Mouse (Mus musculus) stomach, embryonic 14.5 days (tissue): Measurements from ENCODE around the gene Hpcal1. TPM values are rescaled to one million over a fixed set of nuclear protein-coding genes. Genes with fewer than 3 reads are reported as not detected.
A peak's percentile ranks its signal among the peaks of the same experiment; 100 is the strongest.

Experiments
- ATAC-seq: fragments of 200-750 bp; cut with Nextera tagmentation; 2 replicates; pipeline ENCODE4 v1.8.0; 2017; ENCODE audit warnings: low read depth, moderate TSS enrichment; ENCODE audit not compliant: insufficient number of reproducible peaks, insufficient read depth, low FRiP score
- H3K27ac ChIP-seq: fragments of 300-500 bp; sonication (generic); 2 replicates; pipeline ENCODE4 v1.5.1; 2014; ENCODE audit warnings: mild to moderate bottlenecking, low read length, moderate library complexity, mixed read lengths
- H3K27me3 ChIP-seq: fragments of 300-500 bp; sonication (generic); 2 replicates; pipeline ENCODE4 v1.6.1; 2014; ENCODE audit warnings: low read length, control low read depth, mixed read lengths; ENCODE audit not compliant: control insufficient read depth, insufficient read depth
- H3K36me3 ChIP-seq: fragments of 300-500 bp; sonication (generic); 2 replicates; pipeline ENCODE4 v1.6.1; 2014; ENCODE audit warnings: mild to moderate bottlenecking, control low read depth, low read length, moderate library complexity, mixed read lengths; ENCODE audit not compliant: control insufficient read depth, insufficient read depth
- H3K4me1 ChIP-seq: fragments of 300-500 bp; sonication (generic); 2 replicates; pipeline ENCODE4 v1.6.1; 2014; ENCODE audit warnings: low read length, control low read depth, mixed read lengths; ENCODE audit not compliant: control insufficient read depth, insufficient read depth
- H3K4me2 ChIP-seq: fragments of 300-500 bp; sonication (generic); replicated peaks from 2 replicates; pipeline ENCODE4 v1.6.1; 2014; ENCODE audit warnings: low read depth, low read length, control low read depth
- H3K4me3 ChIP-seq: fragments of 300-500 bp; sonication (generic); 2 replicates; pipeline ENCODE4 v1.5.1; 2014; ENCODE audit warnings: low read depth, low read length, control low read depth
- H3K9ac ChIP-seq: fragments of 300-500 bp; sonication (generic); replicated peaks from 2 replicates; pipeline ENCODE4 v1.6.1; 2014; ENCODE audit warnings: low read depth, mild to moderate bottlenecking, control low read depth, low read length, moderate library complexity, mixed read lengths
- H3K9me3 ChIP-seq: fragments of 300-500 bp; sonication (generic); 2 replicates; pipeline ENCODE4 v1.6.1; 2016; ENCODE audit warnings: low read depth, low read length, control low read depth; ENCODE audit not compliant: control insufficient read depth
- WGBS: fragments of 180-500 bp; shearing (Covaris S2); extraction: QIAGEN DNeasy Blood & Tissue Kit; methylation state at CpG from one replicate; pipeline ENCODE4 v1.1.7; 2014; 5-methylcytosine and 5-hydroxymethylcytosine counted together
- polyA plus RNA-seq: library from polyadenylated mRNA; unstranded; fragments of >200 nt; fragmentation: Nextera tagmentation; extraction: Ambion mirVana; gene quantifications from 2 replicates; pipeline ENCODE4 v1.2.1, GENCODE M21; 2014

Gene Hpcal1
- polyA plus RNA-seq, result 55.3 and 57.5 TPM in 2 replicates

DNA sequence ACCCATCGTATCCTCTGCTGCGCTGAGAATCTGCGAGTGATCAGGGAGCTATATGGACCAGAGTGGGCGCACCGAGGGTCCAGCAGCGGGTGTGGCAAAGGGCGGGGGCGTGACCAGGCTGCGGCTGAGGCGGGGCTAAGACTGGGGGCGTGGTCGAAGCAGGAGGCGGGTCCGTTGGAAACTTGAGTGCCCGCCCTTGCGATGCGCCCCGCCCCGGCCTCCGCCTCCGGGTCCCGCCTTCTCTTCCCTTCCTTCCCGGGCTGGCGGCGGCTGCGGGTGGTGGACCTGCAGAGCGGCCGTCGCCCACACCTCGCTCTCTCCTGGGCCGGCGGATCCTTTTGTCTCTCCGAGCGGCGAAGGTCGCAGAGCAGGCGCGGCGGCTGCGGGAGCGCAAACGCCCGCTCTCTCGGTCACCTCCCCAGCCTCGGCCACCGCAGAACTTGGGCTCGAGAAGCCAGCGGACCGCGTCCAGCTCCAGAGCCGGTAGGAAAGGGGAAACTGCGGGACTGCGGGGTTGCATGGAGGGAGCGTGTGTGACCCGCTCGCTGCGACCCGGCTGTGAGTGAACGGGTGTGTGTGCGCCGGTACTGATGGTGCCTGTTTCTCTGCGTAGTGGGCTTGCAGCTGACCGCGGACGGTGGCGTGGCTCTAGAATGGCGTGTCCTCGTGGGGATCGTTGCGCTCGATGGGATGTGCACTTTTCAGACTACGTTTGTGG lies at the start of gene Hpcal1:
Hpcal1 (plus strand) TSS at position 293 of the 718 bp plus-strand sequence.
- Histone ChIP-seq H3K9me3 (no peaks in the 10 kb centered on the region), H3K27ac (peak within 1 kb of the TSS; percentile 44; the same call in 1 of the 2 replicates), H3K27me3 (no peaks in the 10 kb centered on the region), H3K4me1 (no peaks in the 10 kb centered on the region), H3K9ac (peak within 1 kb of the TSS; percentile 55), H3K4me3 (peak within 1 kb of the TSS; percentile 77), H3K4me2 (peak within 1 kb of the TSS; percentile 90), H3K36me3 (no peaks in the 10 kb centered on the region)
- under 1% methylated on average over 70 of the region's 72 CpGs for WGBS
- ATAC-seq, result peak; percentile 92

GRCm38 (mm10) chr12:17641269-17641668 lies 49.4 kb upstream of the Hpcal1 start:
- H3K4me1 ChIP-seq, result no peaks in the 10 kb centered on the region
- no peak overlapping the region for H3K27ac ChIP-seq
- H3K9me3 ChIP-seq, result no peaks in the 10 kb centered on the region
- no peak for ATAC-seq
- H3K36me3 ChIP-seq, result no peaks in the 10 kb centered on the region
- no peak overlapping the region for H3K4me2 ChIP-seq
- H3K9ac ChIP-seq, result no peak overlapping the region
- no peak overlapping the region for H3K4me3 ChIP-seq
- H3K27me3 ChIP-seq, result no peaks in the 10 kb centered on the region
- WGBS, result 74% methylated on average over 4 of the region's 4 CpGs

DNA sequence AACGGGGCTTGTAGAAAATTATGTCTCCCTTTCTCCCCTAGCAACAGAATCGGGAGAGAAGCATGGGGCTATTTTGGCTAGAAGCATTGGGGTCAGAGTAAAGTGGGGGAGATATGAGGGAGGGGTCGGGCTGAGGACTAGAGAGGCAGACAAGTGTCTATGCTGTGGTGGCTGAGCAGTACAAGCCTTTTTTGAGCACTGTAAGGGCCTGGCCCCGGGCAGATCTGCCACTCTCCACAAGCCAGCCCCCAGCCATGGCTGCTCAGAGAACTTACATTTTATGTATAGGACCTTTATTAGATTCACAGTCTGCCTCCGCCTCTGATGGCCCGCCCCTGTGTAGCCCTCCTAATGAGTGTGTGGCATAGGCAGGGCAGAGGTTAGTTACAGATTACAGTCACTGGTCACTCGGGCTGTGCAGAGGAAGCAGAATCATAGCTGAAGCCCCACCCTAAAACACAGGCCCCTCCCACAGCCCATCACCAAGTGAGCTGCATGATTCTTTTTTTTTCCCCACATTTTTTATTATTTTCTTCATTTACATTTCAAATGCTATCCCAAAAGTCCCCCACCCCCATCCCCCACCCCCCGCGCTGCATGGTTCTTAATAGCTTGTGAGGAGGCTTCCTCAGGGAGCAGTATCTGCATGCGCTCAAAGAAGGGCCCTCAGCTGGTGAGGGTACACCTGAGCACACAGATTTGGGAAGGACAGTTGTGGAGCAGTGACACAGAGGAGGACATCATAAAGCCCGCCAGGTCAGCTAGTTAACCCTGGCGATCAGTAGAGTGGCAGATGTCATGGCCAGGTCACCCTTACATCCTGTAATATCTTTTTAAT lies 46.1 kb upstream of the Hpcal1 start:
- Histone ChIP-seq H3K4me2 (no peak overlapping the region), H3K4me3 (no peak overlapping the region), H3K27ac (no peak overlapping the region), H3K36me3 (no peaks in the 10 kb centered on the region), H3K9ac (no peak overlapping the region), H3K27me3 (no peaks in the 10 kb centered on the region), H3K4me1 (no peaks in the 10 kb centered on the region), H3K9me3 (no peaks in the 10 kb centered on the region)
- ATAC-seq, result no peak
- 77% methylated on average over 12 of the region's 12 CpGs for WGBS

- ATAC-seq, result no peak
- H3K4me3 ChIP-seq, result no peak overlapping the region
- H3K4me1 ChIP-seq, result no peaks in the 10 kb centered on the region
- H3K27ac ChIP-seq, result no peak overlapping the region
- H3K9me3 ChIP-seq, result no peaks in the 10 kb centered on the region
- H3K36me3 ChIP-seq, result no peaks in the 10 kb centered on the region
- no peak overlapping the region for H3K9ac ChIP-seq
- 48% methylated on average over 6 of the region's 6 CpGs for WGBS
- no peak overlapping the region for H3K4me2 ChIP-seq
- H3K27me3 ChIP-seq, result no peaks in the 10 kb centered on the region
Observed at GRCm38 (mm10) chr12:17646457-17646856, 44.2 kb upstream of the Hpcal1 start.

DNA sequence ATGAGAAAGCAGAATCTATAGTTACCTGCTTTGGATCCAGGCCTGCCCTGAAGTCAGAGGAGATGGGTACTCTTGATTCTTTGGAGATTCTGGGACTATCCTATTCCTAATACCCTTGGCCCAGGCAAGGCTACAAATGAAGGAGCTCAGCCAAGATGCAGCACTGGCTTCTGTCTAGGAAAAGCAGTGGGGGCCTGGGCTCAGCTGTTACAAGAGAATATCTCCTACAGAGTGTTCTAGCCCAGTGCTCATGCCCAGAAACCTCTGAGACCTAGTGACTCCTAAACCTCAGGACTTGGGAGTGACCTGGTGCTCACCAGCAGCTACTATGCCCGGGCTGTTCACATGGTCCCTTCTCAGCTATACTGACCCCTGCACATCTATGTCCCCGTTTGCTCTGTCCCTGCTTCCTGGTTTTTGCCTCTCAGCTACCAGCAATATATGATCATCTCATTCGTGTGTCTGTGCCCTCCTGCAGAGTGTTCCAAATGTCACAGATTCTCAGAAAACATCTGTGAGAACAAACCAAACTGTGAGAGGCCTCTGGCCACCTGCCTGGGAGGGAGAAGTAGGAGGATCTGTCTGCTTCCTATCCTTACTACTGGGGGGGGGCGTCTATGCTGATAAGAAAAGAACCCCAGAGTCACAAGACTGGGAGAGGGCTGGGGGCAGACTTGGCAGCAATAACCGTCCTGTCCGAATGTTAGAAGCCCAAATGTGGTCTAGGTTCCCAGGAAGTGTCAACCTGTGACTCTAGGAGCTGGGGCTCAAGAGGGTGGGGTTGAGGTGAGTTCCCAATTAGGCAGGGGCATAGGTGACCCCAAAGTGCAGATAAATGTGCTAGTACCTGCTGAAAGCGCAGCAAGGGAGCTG lies 39.2 kb upstream of the Hpcal1 start:
- H3K4me3 ChIP-seq, result no peak overlapping the region
- H3K27me3 ChIP-seq, result no peaks in the 10 kb centered on the region
- H3K9me3 ChIP-seq, result no peaks in the 10 kb centered on the region
- H3K4me1 ChIP-seq, result no peaks in the 10 kb centered on the region
- no peaks in the 10 kb centered on the region for H3K36me3 ChIP-seq
- no peak overlapping the region for H3K27ac ChIP-seq
- no peak overlapping the region for H3K4me2 ChIP-seq
- no peak overlapping the region for H3K9ac ChIP-seq
- ATAC-seq, result no peak
- 68% methylated on average over 7 of the region's 7 CpGs for WGBS

DNA sequence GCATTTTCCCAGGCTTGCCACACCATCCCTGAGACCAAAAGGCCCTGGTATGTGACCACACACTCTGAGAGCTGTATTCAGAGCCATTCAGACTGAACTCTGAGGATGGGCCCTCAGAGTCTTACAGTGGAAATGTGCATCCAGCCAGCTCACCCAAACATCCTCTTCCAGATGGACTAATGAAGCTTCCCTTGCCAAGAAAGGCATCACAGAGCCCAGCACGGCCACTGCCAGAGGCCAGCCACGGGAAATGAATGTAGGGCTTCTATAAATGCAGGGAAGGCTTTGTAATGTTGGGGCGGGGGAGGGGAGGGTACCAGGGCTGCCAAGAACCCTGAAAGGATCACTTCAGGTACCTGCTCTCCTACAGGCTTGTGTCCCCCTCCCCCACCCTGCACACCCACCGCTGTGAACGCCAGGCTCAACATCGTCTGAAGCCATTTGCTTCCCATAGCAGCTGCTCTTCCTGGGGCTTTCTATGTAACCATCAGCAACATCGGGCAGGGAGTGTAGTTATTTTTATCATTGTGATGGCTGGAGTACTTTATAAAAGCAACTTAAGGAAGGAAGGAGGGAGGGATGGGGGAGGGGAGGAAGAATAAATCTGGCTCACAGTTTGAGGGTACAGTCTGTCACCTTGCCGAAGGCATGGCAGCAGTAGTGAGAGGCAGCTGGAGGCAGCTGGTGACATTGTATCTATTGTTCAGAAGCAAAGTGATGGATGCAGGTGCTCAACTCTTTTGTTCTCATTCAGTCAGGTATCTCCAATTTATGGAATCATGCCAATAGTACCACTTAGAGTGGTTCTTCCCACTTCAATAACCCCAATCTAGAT lies 38.2 kb upstream of the Hpcal1 start:
- WGBS, result 47% methylated on average over 8 of the region's 8 CpGs
- Histone ChIP-seq H3K9ac (no peak overlapping the region), H3K36me3 (no peaks in the 10 kb centered on the region), H3K4me2 (no peak overlapping the region), H3K4me3 (no peak overlapping the region), H3K9me3 (no peaks in the 10 kb centered on the region), H3K4me1 (no peaks in the 10 kb centered on the region), H3K27ac (no peak overlapping the region), H3K27me3 (no peaks in the 10 kb centered on the region)
- ATAC-seq, result no peak

DNA sequence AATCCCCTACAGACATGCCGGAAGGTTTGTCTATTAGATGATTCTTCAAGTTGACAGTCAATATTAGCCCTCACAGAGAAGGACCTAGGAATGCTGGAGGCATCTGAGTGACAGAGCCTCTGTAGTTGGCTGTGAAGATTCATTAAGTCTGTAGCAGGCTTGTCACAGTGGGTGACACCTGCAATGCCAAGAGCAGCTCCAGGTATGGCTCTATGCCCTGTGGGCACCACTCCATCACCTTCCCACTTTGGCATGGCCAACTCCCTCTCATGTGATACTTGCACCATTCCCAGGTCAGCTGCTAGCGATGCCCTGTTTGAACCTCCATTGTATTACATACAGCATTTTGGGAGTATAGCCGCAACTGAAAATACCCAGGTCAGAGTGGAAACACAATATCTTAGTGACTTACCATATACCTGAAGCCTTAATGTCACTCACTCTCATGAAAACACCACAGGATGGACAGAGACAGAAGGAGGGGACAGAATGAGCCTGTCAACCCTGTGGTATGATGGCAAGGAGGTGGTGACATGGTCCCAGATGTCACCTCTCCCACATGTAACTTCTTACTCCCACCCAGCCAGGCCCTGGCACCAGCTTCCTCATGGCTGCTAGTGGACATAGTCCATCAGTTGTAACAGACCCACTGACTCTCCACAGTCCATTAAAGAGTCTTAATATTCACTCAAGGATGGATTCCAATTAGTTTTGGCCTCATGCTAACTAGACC lies 37.4 kb upstream of the Hpcal1 start:
- no peak overlapping the region for H3K4me3 ChIP-seq
- no peaks in the 10 kb centered on the region for H3K36me3 ChIP-seq
- no peak for ATAC-seq
- no peak overlapping the region for H3K4me2 ChIP-seq
- H3K9ac ChIP-seq, result no peak overlapping the region
- WGBS, result 86% methylated on average over 3 of the region's 3 CpGs
- H3K9me3 ChIP-seq, result no peaks in the 10 kb centered on the region
- no peaks in the 10 kb centered on the region for H3K4me1 ChIP-seq
- H3K27ac ChIP-seq, result no peak overlapping the region
- H3K27me3 ChIP-seq, result no peaks in the 10 kb centered on the region
